Mouse (Mus musculus) heart, postnatal 0 days (tissue): ENCODE measurements at regions not wholly inside any gene's neighbourhood (a gene's known extent, or its start where the extent isn't known, plus 50 kb on each side); places are given as distances from the start of the nearest gene placed in this dataset.

Source experiments
- CTCF ChIP-seq: IDR thresholded peaks from 2 replicates; pipeline ENCODE4 v1.5.1; 2016; ENCODE audit warnings: antibody characterized with exemption, control low read depth, low read depth
- EP300 ChIP-seq: IDR thresholded peaks from 2 replicates; pipeline ENCODE4 v1.6.1; 2016; ENCODE audit warnings: antibody characterized with exemption, low read depth

GRCm38 (mm10) chr5:133744136-133744535, 355.4 kb upstream of the Castor2 start:
- TF ChIP-seq CTCF = no peak
- TF ChIP-seq EP300 = no peak
